Mouse (Mus musculus) testis, postnatal 10 days (tissue): ENCODE results near the gene Rtn3.
"Not testable (repeated sequence)": the region's sequence is repeated elsewhere in the genome, so short reads cannot be mapped to it uniquely, and the experiment has no call there.

Source experiments
- DNase-seq: peaks from one replicate; pipeline ENCODE4 v3.0.0; 2021; ENCODE audit warnings: low spot score

Gene Rtn3

GRCm38 (mm10) chr19:7421602-7422591, 61.2 kb downstream of the Rtn3 start:
- DNase-seq = peak; percentile 79

GRCm38 (mm10) chr19:7420841-7421601, 62.1 kb downstream of the Rtn3 start:
- DNase-seq = peak; percentile 49

GRCm38 (mm10) chr19:7420108-7420507, 63.0 kb downstream of the Rtn3 start:
- no peak for DNase-seq

GRCm38 (mm10) chr19:7419134-7419533, 63.9 kb downstream of the Rtn3 start:
- DNase-seq = no peak

- peak; percentile 92 for DNase-seq
Measured at GRCm38 (mm10) chr19:7417911-7418849, 64.9 kb downstream of the Rtn3 start.

- peak; percentile 82 for DNase-seq
Measured at GRCm38 (mm10) chr19:7416834-7417735, 66.0 kb downstream of the Rtn3 start, which contains the start of gene 2700081O15Rik. TSS of gene 2700081O15Rik (plus strand) at chr19:7417625.

GRCm38 (mm10) chr19:7415916-7416833, 66.9 kb downstream of the Rtn3 start:
- peak; percentile 58 for DNase-seq

GRCm38 (mm10) chr19:7412361-7412760, 70.7 kb downstream of the Rtn3 start:
- DNase-seq = no peak

- no peak for DNase-seq
Measured at GRCm38 (mm10) chr19:7404623-7405229, 78.4 kb downstream of the Rtn3 start.

GRCm38 (mm10) chr19:7400635-7401034, 82.4 kb downstream of the Rtn3 start:
- no peak for DNase-seq

GRCm38 (mm10) chr19:7398898-7399297, 84.2 kb downstream of the Rtn3 start:
- DNase-seq = not testable (repeated sequence)

GRCm38 (mm10) chr19:7396867-7397826, 85.9 kb downstream of the Rtn3 start:
- peak; percentile 59 for DNase-seq

- no peak for DNase-seq
Measured at GRCm38 (mm10) chr19:7388488-7388887, 94.6 kb downstream of the Rtn3 start.

GRCm38 (mm10) chr19:7386042-7386441, 97.0 kb downstream of the Rtn3 start:
- DNase-seq = no peak

- DNase-seq = peak; percentile 99
Measured at GRCm38 (mm10) chr19:7382903-7383865, 99.9 kb downstream of the Rtn3 start, which contains the start of gene Spindoc. TSS of gene Spindoc (minus strand) at chr19:7382994.

GRCm38 (mm10) chr19:7382248-7382902, 100.7 kb downstream of the Rtn3 start:
- peak; percentile 87 for DNase-seq
